Mouse (Mus musculus): ENCODE data around the gene Rer1. TPM values are rescaled to one million over a fixed set of nuclear protein-coding genes. Genes with fewer than 3 reads are reported as not detected.
"Not testable (repeated sequence)": the region's sequence is repeated elsewhere in the genome, so short reads cannot be mapped to it uniquely, and the experiment has no call there.

Rer1 gene
- total RNA-seq, 2 experiments from 2014 or later: 90.8 to 96.1 TPM

DNA sequence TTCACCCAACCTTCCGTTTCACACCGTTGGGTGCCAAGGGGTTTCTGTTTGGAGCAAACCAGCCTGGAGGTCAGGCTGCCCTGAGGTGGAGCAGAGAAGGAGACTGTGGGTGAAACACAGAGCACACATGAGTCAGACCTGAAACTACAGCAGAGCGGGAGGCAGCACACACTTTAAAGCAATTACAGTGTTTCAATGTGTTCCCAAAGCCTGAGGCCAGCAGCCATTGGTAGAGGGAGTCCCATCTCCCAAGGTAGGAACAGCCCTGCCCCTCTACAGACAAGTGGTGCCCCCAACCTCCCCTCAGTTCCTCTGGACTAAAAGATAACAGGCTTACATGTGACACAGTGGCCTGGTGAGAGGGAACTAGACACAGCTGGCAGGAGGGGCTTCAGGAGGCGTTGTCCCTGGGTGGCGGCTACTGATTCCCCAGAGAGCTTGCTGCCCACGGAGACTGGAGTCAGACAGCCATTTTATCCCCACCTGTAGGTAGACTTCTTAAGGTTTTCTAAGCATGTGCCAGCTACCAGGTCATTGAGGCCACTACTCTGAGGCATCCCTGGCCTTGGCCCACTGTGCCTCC, 31.3 kb upstream of the Rer1 start:
- no peak for DNase-seq (ENCODE audit: low spot score in 2 of 2)

GRCm38 (mm10) chr4:155116607-155117006, 30.4 kb upstream of the Rer1 start:
- DNase-seq (ENCODE audit: low spot score in 2 of 2): no peak

DNA sequence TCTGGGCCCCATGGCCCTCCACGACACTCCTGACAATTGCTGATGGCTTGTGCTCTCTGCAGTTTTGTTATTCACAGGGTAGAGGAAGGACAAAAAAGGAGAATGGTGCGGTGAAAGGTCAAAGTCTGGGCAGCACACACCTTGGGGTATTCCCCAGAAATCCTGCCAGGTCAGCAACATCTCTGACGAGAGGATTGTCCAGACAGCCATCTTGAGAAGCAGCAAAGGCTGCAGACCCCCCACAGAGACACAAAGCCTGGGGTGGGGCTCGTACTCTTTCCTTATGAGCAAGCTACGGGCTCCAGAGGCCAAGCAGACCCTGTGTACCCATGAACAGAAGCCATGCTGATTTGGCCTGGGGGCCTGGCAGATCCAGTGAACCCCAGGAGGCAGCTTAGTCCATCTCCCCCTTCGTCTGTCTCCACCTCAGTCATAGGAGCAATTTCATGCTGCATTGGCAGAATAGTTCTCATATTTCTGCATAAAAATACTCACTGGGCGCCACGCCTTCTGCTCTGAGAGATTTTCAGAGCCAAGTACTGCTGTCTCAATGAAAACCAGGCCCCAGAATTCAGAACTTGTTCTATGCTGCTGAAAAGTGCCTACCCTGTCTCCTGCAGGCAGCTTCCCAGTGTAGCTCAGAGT, 27.7 kb upstream of the Rer1 start:
- no peak for DNase-seq (ENCODE audit: low spot score in 2 of 2)

- DNase-seq (ENCODE audit: low spot score in 2 of 2): no peak
These were observed 23.3 kb upstream of the Rer1 start for GRCm38 (mm10) chr4:155109471-155109870.

GRCm38 (mm10) chr4:155107886-155108285, 21.7 kb upstream of the Rer1 start:
- no peak for DNase-seq (ENCODE audit: low spot score in 2 of 2)

- no peak for DNase-seq (ENCODE audit: low spot score in 2 of 2)
These were observed 12.4 kb upstream of the Rer1 start for GRCm38 (mm10) chr4:155098572-155098971.

GRCm38 (mm10) chr4:155097452-155097851, 11.3 kb upstream of the Rer1 start:
- no peak for DNase-seq (ENCODE audit: low spot score in 2 of 2)

DNA sequence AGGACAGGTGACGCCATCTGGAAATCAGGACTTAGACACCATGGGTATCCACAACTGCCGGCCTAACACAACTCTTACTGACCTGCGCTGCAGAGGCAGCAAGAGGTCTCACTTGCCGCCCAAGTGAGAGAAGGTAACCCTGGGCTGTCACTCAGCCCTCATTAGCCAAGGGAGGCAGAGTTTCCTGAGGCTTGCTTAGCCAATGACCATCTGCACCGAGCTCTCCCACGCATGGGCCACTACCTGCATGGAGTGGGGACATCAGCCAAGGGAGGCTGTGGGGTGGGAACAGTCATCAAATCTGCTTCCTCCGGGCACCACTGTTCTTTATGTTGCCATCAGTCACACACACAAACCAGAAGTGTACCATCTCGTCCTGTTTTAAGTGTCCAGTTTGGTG, 9.8 kb upstream of the Rer1 start:
- no peak for DNase-seq (ENCODE audit: low spot score in 2 of 2)

DNA sequence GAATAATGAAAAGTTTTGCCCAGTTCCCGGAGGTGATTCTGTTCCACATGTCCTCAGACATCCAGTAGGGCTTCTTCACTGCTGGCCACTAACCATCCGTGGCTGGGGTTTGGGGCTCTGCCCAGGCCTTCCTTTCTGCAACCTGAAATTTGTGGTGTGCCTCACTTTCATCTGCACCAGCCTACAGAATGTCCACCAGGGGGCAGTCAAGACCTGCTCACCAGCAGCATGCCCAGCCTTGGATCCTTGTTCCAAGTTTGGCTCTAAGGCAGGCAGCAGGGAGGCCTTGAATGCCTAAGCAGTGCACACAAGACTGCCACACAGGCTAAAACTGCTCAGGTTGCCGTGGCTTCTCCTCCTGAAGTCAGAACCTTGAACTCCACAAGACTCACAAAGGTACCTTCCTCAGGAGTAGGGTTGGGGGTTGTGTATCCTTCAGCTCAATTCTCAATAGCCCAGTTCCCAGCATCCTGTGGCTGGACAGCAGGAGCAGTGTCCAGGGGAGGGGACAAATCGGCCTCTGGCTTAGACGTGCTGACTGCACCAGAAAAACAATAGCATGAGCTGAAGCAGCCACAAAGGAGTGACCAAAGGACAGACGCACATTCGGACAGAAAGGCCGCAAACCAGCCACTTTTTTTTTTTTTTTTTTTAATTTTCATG, 9.2 kb upstream of the Rer1 start:
- peak; percentile 54 to 69 for DNase-seq (ENCODE audit: low spot score in 2 of 2)

GRCm38 (mm10) chr4:155094565-155094964, 8.4 kb upstream of the Rer1 start:
- DNase-seq (ENCODE audit: low spot score in 2 of 2): no peak

DNA sequence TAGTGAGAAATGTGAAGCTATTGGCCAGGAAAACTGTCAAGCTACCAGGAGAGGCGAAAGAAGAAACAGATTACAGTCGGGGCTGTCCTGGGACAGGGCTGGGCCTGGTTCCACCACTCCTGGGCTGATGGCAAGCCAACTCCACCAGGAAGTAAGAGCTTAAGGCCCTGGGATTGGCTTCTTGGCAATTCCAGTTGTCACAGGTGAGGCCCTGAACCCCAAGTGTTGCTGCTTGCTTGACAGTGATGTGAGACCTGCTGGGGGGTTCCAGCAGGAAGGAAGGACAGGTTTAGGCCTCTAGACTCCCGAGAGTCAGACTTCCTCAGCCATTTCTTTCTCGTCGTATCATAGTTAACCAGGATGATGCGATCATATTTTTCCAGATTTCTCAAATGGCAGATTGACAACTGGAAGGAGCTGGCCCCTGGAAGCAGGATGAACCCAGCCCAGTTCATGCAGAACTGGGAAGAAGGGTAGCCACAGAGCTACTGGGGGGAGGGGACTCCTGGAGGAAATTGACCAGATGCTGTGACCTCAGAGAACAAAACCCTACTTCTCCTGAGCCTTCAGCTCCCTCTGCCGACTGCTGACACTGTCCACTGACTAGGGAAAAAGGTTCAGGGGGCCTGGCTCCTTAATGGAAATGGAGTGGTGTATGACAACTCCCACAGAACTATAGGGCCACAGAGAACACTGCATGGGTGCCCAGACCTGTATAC, 7.4 kb upstream of the Rer1 start:
- DNase-seq (ENCODE audit: low spot score in 2 of 2): no peak

GRCm38 (mm10) chr4:155092718-155093430, 6.7 kb upstream of the Rer1 start:
- no peak for DNase-seq (ENCODE audit: low spot score in 2 of 2)

GRCm38 (mm10) chr4:155090688-155091449, 4.7 kb upstream of the Rer1 start:
- no peak for DNase-seq (ENCODE audit: low spot score in 2 of 2)

- no peak for DNase-seq (ENCODE audit: low spot score in 2 of 2)
These were observed 4.0 kb upstream of the Rer1 start for GRCm38 (mm10) chr4:155090147-155090546.

DNA sequence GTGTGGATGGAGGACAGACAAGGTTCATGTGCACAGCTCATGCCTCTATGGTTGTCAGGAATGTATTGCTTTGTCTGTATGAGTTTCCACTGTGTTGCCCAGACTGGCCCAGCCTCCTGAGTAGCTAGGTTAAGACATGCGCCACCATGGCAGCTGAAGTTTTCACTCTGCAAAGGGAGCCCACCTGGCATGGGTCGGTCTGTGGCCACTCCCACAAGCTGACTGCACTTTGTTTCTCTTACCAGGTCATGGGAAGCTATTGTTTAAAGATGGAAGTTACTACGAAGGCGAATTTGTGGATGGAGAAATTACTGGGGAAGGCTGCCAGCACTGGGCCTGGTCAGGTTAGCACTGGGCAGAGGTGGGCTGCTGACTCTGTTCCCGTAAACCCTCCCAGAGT, 3.1 kb upstream of the Rer1 start:
- no peak for DNase-seq (ENCODE audit: low spot score in 2 of 2)

GRCm38 (mm10) chr4:155085206-155086107, 725 bp downstream of the Rer1 start:
- no peak for DNase-seq (ENCODE audit: low spot score in 2 of 2)

DNA sequence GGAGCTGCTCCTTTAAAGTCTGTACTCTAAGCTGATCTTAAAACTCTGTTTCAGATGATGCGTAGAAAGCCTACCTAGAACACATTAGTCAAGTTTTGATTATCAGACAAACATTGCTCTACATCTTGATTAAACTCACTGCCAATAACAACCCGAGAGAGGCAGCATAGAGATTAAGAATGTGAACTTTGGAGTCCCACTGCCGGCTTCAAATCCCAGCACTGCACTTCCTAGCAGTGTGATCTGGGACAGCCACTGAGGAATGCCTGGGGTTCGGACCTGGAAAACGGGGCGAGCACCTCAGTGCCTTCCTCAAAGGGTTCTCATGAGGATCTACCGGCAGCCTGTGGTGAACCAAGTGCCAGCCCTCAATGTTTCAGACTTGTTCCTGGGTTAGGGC, 1.8 kb downstream of the Rer1 start:
- no peak for DNase-seq (ENCODE audit: low spot score in 2 of 2)

DNA sequence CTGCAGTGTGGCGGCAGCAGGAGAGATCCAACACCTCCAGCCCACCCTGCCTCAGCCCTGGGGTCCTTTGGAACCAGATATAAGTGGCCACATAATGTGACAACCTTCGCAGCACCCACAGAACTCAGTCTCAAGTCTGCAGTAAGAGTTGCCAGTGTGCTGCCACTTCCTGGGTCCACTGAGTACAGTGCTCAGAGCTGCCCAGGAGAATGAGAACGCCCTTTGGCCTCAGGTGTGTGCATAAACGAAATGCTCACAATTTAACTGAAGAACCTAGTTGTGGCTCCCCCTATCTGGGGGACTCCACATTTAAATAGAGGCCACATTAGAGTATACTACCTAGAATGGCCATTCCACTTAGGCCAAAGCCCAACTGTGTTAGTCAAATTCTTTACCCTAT, 2.6 kb downstream of the Rer1 start:
- DNase-seq (ENCODE audit: low spot score in 2 of 2): no peak

DNA sequence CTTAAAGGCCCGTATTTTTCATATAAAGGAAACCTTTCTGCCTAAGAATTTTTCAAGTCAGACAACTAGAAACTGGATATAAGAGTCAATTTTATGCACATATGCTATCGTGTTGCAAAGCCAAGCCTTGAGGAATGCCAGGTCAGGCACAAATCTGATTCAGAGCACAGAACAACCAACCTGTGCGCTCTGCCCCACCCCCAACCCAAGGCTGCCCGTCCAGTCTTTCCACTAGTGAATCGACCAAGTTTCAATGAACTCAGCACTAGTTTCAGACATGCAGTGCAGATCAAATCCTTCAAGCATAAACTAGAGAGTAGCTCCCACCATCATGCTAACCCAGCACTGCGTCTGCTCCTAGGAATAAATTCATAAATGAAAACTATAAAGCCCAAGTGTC, 6.5 kb downstream of the Rer1 start:
- DNase-seq (ENCODE audit: low spot score in 2 of 2): no peak

DNA sequence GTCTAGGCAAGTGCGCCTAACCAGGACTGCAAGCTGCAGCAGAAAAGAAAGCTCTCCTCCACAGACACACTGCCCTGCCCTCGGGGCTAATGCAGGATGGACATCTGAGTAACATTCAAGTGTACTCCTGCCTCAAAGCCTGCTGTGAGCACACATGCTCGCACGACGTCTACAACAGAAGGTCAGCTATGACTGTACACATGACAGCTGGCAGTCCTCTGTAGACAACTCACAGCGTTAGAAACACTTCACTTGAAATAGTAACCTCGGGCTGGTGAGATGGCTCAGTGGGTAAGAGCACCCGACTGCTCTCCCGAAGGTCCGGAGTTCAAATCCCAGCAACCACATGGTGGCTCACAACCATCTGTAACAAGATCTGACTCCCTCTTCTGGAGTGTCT, 7.4 kb downstream of the Rer1 start:
- not testable (repeated sequence) for DNase-seq (ENCODE audit: low spot score in 2 of 2)
